Mouse (Mus musculus) cortical plate, adult 2 months (tissue): ENCODE data around the gene Arhgef3.

Experiments
- CTCF ChIP-seq: fragments of 200-500 bp; IDR thresholded peaks from 2 replicates; pipeline ENCODE4 v1.5.1; 2011; ENCODE audit warnings: mild to moderate bottlenecking, control low read depth, low read length; ENCODE audit not compliant: insufficient read depth; ENCODE audit errors: extremely low read depth
- POLR2A ChIP-seq: fragments of 200-500 bp; IDR thresholded peaks from 2 replicates; pipeline ENCODE4 v1.6.1; 2011; ENCODE audit warnings: mild to moderate bottlenecking, low read length, control low read depth; ENCODE audit not compliant: insufficient read depth; ENCODE audit errors: extremely low read depth

DNA sequence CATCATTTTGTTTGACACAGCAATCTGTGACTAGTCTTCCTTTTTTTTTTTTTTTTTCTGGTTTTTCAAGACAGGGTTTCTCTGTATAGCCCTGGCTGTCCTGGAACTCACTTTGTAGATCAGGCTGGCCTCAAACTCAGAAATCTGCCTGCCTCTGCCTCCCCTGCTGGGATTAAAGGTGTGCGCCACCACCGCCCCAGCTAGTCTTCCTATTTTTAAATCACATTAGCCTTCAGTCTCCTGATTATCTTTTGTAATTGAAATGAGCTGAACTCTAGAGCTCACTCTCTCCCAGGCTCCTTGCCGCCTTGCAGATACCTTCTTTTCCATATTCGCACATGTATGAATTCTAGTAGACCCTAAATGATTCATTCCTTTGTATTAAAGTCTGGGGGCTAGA is 234.0 kb downstream of the Arhgef3 start:
- TF ChIP-seq CTCF (no peak), POLR2A (no peak)
